Mouse (Mus musculus) CH12.LX (cell line): ENCODE results near the gene Apom.

Source experiments
- CHD2 ChIP-seq: IDR thresholded peaks from 2 replicates; pipeline ENCODE4 v1.6.1; 2011; ENCODE audit warnings: low read length, improper control_type of control experiment
- CTCF ChIP-seq, 2 experiments: IDR thresholded peaks in 1 of 2; conservative IDR thresholded peaks in 1 of 2; 2 replicates each; pipeline ENCODE4 v1.5.1; 2011 to 2012; ENCODE audit warnings: low read depth in 2 of 2, low read length in 2 of 2, improper control_type of control experiment in 1 of 2, inconsistent platforms in 1 of 2, mild to moderate bottlenecking in 1 of 2, moderate library complexity in 1 of 2
- E2F4 ChIP-seq: IDR thresholded peaks from 2 replicates; pipeline ENCODE4 v1.6.1; 2011; ENCODE audit warnings: low read depth, low read length, improper control_type of control experiment; ENCODE audit not compliant: insufficient replicate concordance
- EP300 ChIP-seq: IDR thresholded peaks from 2 replicates; pipeline ENCODE4 v1.6.1; 2011; ENCODE audit warnings: low read length, improper control_type of control experiment
- ETS1 ChIP-seq: conservative IDR thresholded peaks from 2 replicates; pipeline ENCODE4 v1.6.1; 2012; ENCODE audit warnings: low read depth, mild to moderate bottlenecking, inconsistent platforms, low read length, improper control_type of control experiment, moderate library complexity
- GABPA ChIP-seq: IDR thresholded peaks from 2 replicates; pipeline ENCODE4 v1.6.1; 2012; ENCODE audit warnings: low read depth, low read length, improper control_type of control experiment, inconsistent platforms; ENCODE audit not compliant: insufficient replicate concordance
- HCFC1 ChIP-seq: IDR thresholded peaks from 2 replicates; pipeline ENCODE4 v1.6.1; 2012; ENCODE audit warnings: low read depth, mild to moderate bottlenecking, inconsistent platforms, low read length, improper control_type of control experiment
- JUN ChIP-seq: IDR thresholded peaks from 2 replicates; pipeline ENCODE4 v1.6.1; 2011; ENCODE audit warnings: low read depth, mild to moderate bottlenecking, low read length, improper control_type of control experiment, moderate library complexity; ENCODE audit not compliant: insufficient read depth
- MAFK ChIP-seq: IDR thresholded peaks from 2 replicates; pipeline ENCODE4 v1.6.1; 2011; ENCODE audit warnings: low read length, improper control_type of control experiment; ENCODE audit not compliant: insufficient replicate concordance
- MAX ChIP-seq: IDR thresholded peaks from 2 replicates; pipeline ENCODE4 v1.6.1; 2011; ENCODE audit warnings: low read length, improper control_type of control experiment
- PAX5 ChIP-seq: IDR thresholded peaks from 2 replicates; pipeline ENCODE4 v1.6.1; 2012; ENCODE audit warnings: low read length, inconsistent platforms, mixed read lengths
- POLR2A ChIP-seq: IDR thresholded peaks from 2 replicates; pipeline ENCODE4 v1.6.1; 2011; ENCODE audit warnings: low read depth, mild to moderate bottlenecking, improper control_type of control experiment, low read length
- RCOR1 ChIP-seq: conservative IDR thresholded peaks from 2 replicates; pipeline ENCODE4 v1.6.1; 2012; ENCODE audit warnings: low read depth, mild to moderate bottlenecking, inconsistent platforms, low read length, improper control_type of control experiment
- USF1 ChIP-seq: IDR thresholded peaks from 2 replicates; pipeline ENCODE4 v1.6.1; 2014; ENCODE audit warnings: low read depth, mild to moderate bottlenecking, inconsistent platforms, low read length, improper control_type of control experiment

- TF ChIP-seq MAX (no peak), EP300 (no peak), E2F4 (no peak), CTCF (conservative IDR thresholded peaks at IDR 0.05 in 1 of 2, IDR thresholded peaks at IDR 0.05 in 1 of 2; ENCODE audit: low read depth in 2 of 2, low read length in 2 of 2) (no peak), HCFC1 (no peak), CHD2 (no peak), GABPA (no peak), PAX5 (no peak), POLR2A (no peak), RCOR1 (no peak), USF1 (no peak), ETS1 (no peak), JUN (no peak), MAFK (no peak)
Observed at GRCm38 (mm10) chr17:35156461-35157200, 24.8 kb upstream of the Apom start.
